Mouse (Mus musculus) left cerebral cortex, postnatal 25 days (tissue): ENCODE measurements around the gene Fam193a. TPM values are rescaled to one million over a fixed set of nuclear protein-coding genes. Genes with fewer than 3 reads are reported as not detected.
A peak's percentile ranks its signal among the peaks of the same experiment; 100 is the strongest.

Source experiments
- DNase-seq, 2 experiments: peaks; one replicate each; pipeline ENCODE4 v3.0.0; 2022; ENCODE audit warnings: low spot score in 2 of 2, mixed read lengths in 1 of 2
- intact Hi-C: fragments of 180-260 bp; cut with DNase I; formaldehyde crosslinking; loops from one replicate; pipeline ENCODE4 v1.15.1; 2025
- total RNA-seq, 2 experiments: library from RNA; stranded (reverse); gene quantifications; 2 replicates each; pipeline ENCODE4 v1.2.3; 2021

The Fam193a gene
- total RNA-seq, 2 experiments from 2014 or later = 38.1 to 39.7 TPM

- DNase-seq = no peak
- intact Hi-C loops = no loop called here
Observed at GRCm38 (mm10) chr5:34512486-34512885, 142.8 kb downstream of the Fam193a start.

GRCm38 (mm10) chr5:34513466-34514217, 143.9 kb downstream of the Fam193a start, which contains the start of gene Tnip2:
TSS of gene Tnip2 (minus strand) at chr5:34513991.
- intact Hi-C loops = no loop called here
- DNase-seq = peak; percentile 91 to 95

- intact Hi-C loops = no loop called here
- no peak for DNase-seq
Observed at GRCm38 (mm10) chr5:34514218-34514566, 144.5 kb downstream of the Fam193a start.

GRCm38 (mm10) chr5:34515096-34515495, 145.4 kb downstream of the Fam193a start:
- no peak for DNase-seq
- intact Hi-C loops = no loop called here

GRCm38 (mm10) chr5:34517913-34518312, 148.2 kb downstream of the Fam193a start:
- DNase-seq = peak; percentile 61 to 70
- intact Hi-C loops = loop anchor here (2.0 kb wide), 2 partner anchors 55 to 119 kb away; partner anchors contain the start of genes Add1 and Mfsd10

GRCm38 (mm10) chr5:34519389-34519910, 149.7 kb downstream of the Fam193a start:
- intact Hi-C loops = loop anchor here (2.0 kb wide), 1 partner anchor 53 kb away; the partner anchor contains the start of gene Add1
- DNase-seq = no peak

- DNase-seq = no peak
- intact Hi-C loops = no loop called here
Observed at GRCm38 (mm10) chr5:34520458-34521209, 150.9 kb downstream of the Fam193a start.

GRCm38 (mm10) chr5:34521337-34521736, 151.6 kb downstream of the Fam193a start:
- intact Hi-C loops = no loop called here
- DNase-seq = no peak

GRCm38 (mm10) chr5:34523958-34524485, 154.3 kb downstream of the Fam193a start:
- intact Hi-C loops = no loop called here
- no peak for DNase-seq

GRCm38 (mm10) chr5:34524511-34524910, 154.8 kb downstream of the Fam193a start:
- DNase-seq = no peak
- intact Hi-C loops = no loop called here

GRCm38 (mm10) chr5:34525663-34526476, 156.1 kb downstream of the Fam193a start, which contains the start of gene Sh3bp2:
TSS of gene Sh3bp2 (plus strand) at chr5:34525838.
- intact Hi-C loops = no loop called here
- DNase-seq = peak; percentile 78 to 83

- intact Hi-C loops = no loop called here
- DNase-seq = no peak
Observed at GRCm38 (mm10) chr5:34526477-34526775, 156.7 kb downstream of the Fam193a start.

GRCm38 (mm10) chr5:34527352-34527751, 157.6 kb downstream of the Fam193a start:
- intact Hi-C loops = no loop called here
- no peak for DNase-seq

GRCm38 (mm10) chr5:34528724-34529123, 159.0 kb downstream of the Fam193a start:
- intact Hi-C loops = no loop called here
- DNase-seq = no peak

GRCm38 (mm10) chr5:34530116-34530515, 160.4 kb downstream of the Fam193a start:
- DNase-seq = no peak
- intact Hi-C loops = no loop called here

- DNase-seq = no peak
- intact Hi-C loops = no loop called here
Observed at GRCm38 (mm10) chr5:34530687-34531086, 161.0 kb downstream of the Fam193a start.

- DNase-seq = no peak
- intact Hi-C loops = no loop called here
Observed at GRCm38 (mm10) chr5:34533066-34533465, 163.3 kb downstream of the Fam193a start.

GRCm38 (mm10) chr5:34533820-34534219, 164.1 kb downstream of the Fam193a start:
- DNase-seq = peak in 1 of 2 experiments; percentile 54

GRCm38 (mm10) chr5:34534776-34535581, 165.2 kb downstream of the Fam193a start:
- intact Hi-C loops = no loop called here

More at GRCm38 (mm10) chr5:34533820-34534219, 164.1 kb downstream of the Fam193a start:
- intact Hi-C loops = no loop called here

More at GRCm38 (mm10) chr5:34534776-34535581, 165.2 kb downstream of the Fam193a start:
- DNase-seq = no peak
